In genomic region chr5:65790604-65791225, GRCm38 (mm10) we compare ENCODE assay signal across 17 mouse cellular contexts. TPM values are rescaled to one million over a fixed set of nuclear protein-coding genes. Genes with fewer than 3 reads are reported as not detected.
DNase-seq lines count a peak whose midpoint lies in the region; ATAC-seq lines count a peak whose summit lies in the region.
"Had no signal": no experiment of that assay in that cellular context is flagged by ENCODE, and none has a peak within 500 bp of the region (broad histone marks: within the 10 kb centered on the region; RNA-seq: fewer than 3 reads in every experiment).

No protein-coding gene starts in this region.

- peaks cover 15% of the 10 kb centered on the region for H3K4me1 ChIP-seq in liver, embryonic 12.5 days
- H3K4me1 ChIP-seq in liver, embryonic 11.5 days (replicated peaks; ENCODE audit: control insufficient read depth, insufficient read depth, low read length) = peaks cover 4% of the 10 kb centered on the region; the same call in 1 of the 2 replicates
- H3K4me1 ChIP-seq: heart, embryonic 10.5 days; intestine, embryonic 15.5 days had no signal

- H3K9me3 ChIP-seq in liver, embryonic 12.5 days (replicated peaks) = no peaks in the 10 kb centered on the region
- no peaks in the 10 kb centered on the region for H3K9me3 ChIP-seq in liver, embryonic 11.5 days (ENCODE audit: control insufficient read depth, low read length)
- H3K9me3 ChIP-seq: heart, embryonic 10.5 days; intestine, embryonic 15.5 days had no signal

- no peak for DNase-seq in liver, embryonic 11.5 days (ENCODE audit: low spot score)
- peak; percentile 8 for DNase-seq in mesoderm, embryonic 11.5 days (ENCODE audit: low read depth, low spot score)
- DNase-seq in thymus, postnatal 36 days = peak; percentile 58 to 73
- DNase-seq in cerebellum, postnatal 10 days = no peak
- DNase-seq in cerebellum, postnatal 36 days = no peak
- DNase-seq in heart, adult 11 months = no peak
- DNase-seq: cerebellum, adult 9-10 months; gastrocnemius, postnatal 10 days; heart, postnatal 36 days; lung, adult 18-20 months; right cerebral cortex, postnatal 25 days had no signal

- H3K36me3 ChIP-seq in liver, embryonic 12.5 days = peaks cover 71% of the 10 kb centered on the region
- peaks cover 20% of the 10 kb centered on the region for H3K36me3 ChIP-seq in liver, embryonic 11.5 days (ENCODE audit: control insufficient read depth, insufficient read depth, low read length)

- H3K4me3 ChIP-seq in liver, embryonic 12.5 days = no peak overlapping the region
- no peak overlapping the region for H3K4me3 ChIP-seq in liver, embryonic 11.5 days (ENCODE audit: low read depth, low read length)
- H3K4me3 ChIP-seq: erythroblast, embryonic 14.5 days; heart, embryonic 10.5 days; intestine, embryonic 15.5 days had no signal

- H3K27ac ChIP-seq in liver, embryonic 12.5 days = 0 out of 2 replicates have a peak overlapping the region, but pooled peaks have one; percentile 14
- no peak overlapping the region for H3K27ac ChIP-seq in liver, embryonic 11.5 days (ENCODE audit: low read depth, low read length)
- H3K27ac ChIP-seq: heart, embryonic 10.5 days; intestine, embryonic 15.5 days; macrophage had no signal

- no peak for ATAC-seq in liver, embryonic 12.5 days
- no peak for ATAC-seq in liver, embryonic 11.5 days (replicated peaks; ENCODE audit: low FRiP score)
- peak; percentile 54 for ATAC-seq in common myeloid progenitor, adult 5-6 weeks (replicated peaks; ENCODE audit: low read depth, poor library complexity, severe bottlenecking)
- ATAC-seq: intestine, embryonic 15.5 days had no signal

- H3K9ac ChIP-seq in liver, embryonic 12.5 days = no peak overlapping the region
- no peak overlapping the region for H3K9ac ChIP-seq in liver, embryonic 11.5 days (ENCODE audit: low read depth, low read length)
- H3K9ac ChIP-seq: intestine, embryonic 15.5 days had no signal

- WGBS in liver, embryonic 12.5 days (ENCODE audit: insufficient replicate concordance) = 71% methylated on average over 16 of the region's 16 CpGs
- 81% methylated on average over 16 of the region's 16 CpGs for WGBS in liver, embryonic 11.5 days

- no peaks in the 10 kb centered on the region for H3K27me3 ChIP-seq in liver, embryonic 12.5 days (replicated peaks)
- no peaks in the 10 kb centered on the region for H3K27me3 ChIP-seq in liver, embryonic 11.5 days (replicated peaks; ENCODE audit: control insufficient read depth, insufficient read depth, low read length)
- H3K27me3 ChIP-seq: intestine, embryonic 15.5 days had no signal

- H3K4me2 ChIP-seq in liver, embryonic 12.5 days = no peak overlapping the region
- no peak overlapping the region for H3K4me2 ChIP-seq in liver, embryonic 11.5 days
- H3K4me2 ChIP-seq: intestine, embryonic 15.5 days had no signal

RNA-seq across cellular contexts. Expression of gene N4bp2, which starts 27.4 kb away (rescaled TPM):
- polyA plus RNA-seq in liver, embryonic 12.5 days (2016; fragmentation: Nextera tagmentation; extraction: Ambion mirVana) = 17.9 and 18.5 TPM in 2 replicates
- polyA plus RNA-seq in liver, embryonic 11.5 days (2014; fragmentation: Nextera tagmentation; extraction: Ambion mirVana) = 28.2 and 31.6 TPM in 2 replicates
- 49.1 and 67.5 TPM in 2 replicates for total RNA-seq in common myeloid progenitor, adult 5-6 weeks (2017)

Comparison
In these comparisons a context has a peak if more than half of its experiments do, and no peak if none do; other contexts are left out.
1. DNase-seq: peak in mesoderm, embryonic 11.5 days (single experiment) and thymus, postnatal 36 days (2 of 2); none in liver, embryonic 11.5 days (single experiment), cerebellum, postnatal 10 days (0 of 2), cerebellum, postnatal 36 days (0 of 2) and heart, adult 11 months (single experiment).